In the genomic region with DNA sequence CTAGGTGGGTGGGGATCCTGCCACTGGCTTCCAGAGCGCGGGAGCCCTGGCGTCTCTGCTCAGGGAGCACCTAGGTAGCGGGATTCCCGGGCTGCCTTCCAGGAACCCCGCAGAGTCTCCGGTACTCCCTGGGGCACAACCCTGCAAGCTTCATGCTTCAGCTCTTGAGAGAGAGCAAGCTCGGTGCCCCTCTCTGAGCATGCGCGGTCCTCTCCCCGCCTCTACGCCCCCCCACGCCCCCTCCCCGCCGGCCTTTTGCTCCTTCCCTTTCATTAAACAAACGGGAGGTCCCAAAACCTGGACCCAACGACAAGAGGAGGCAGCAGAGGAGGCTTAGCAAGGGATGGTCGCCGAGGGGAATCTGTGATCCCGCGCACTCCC, we compare ENCODE assay signal across 8 mouse cellular contexts. TPM values are rescaled to one million over a fixed set of nuclear protein-coding genes. Genes with fewer than 3 reads are reported as not detected.
DNase-seq lines count a peak whose midpoint lies in the region; ATAC-seq lines count a peak whose summit lies in the region.

A gene (plus strand): TSS at position 253 of the 381 bp plus-strand sequence.

- H3K27ac ChIP-seq in forebrain, embryonic 16.5 days (ENCODE audit: low read length), result peak within 1 kb of the TSS; percentile 94
- H3K27ac ChIP-seq in kidney, embryonic 14.5 days (ENCODE audit: low read depth, low read length), result no peak within 1 kb of the TSS

- H3K4me3 ChIP-seq in erythroblast, embryonic 14.5 days (replicated peaks), result peak within 1 kb of the TSS; percentile 38
- H3K4me3 ChIP-seq in forebrain, embryonic 16.5 days (replicated peaks; ENCODE audit: low read length), result peak within 1 kb of the TSS; percentile 94
- peak within 1 kb of the TSS; percentile 64 for H3K4me3 ChIP-seq in kidney, embryonic 14.5 days (ENCODE audit: low read length)

- H3K36me3 ChIP-seq in erythroblast, embryonic 14.5 days (ENCODE audit: control insufficient read depth), result no peaks in the 10 kb centered on the region
- no peaks in the 10 kb centered on the region for H3K36me3 ChIP-seq in forebrain, embryonic 16.5 days (ENCODE audit: control insufficient read depth, insufficient read depth)
- no peaks in the 10 kb centered on the region for H3K36me3 ChIP-seq in kidney, embryonic 14.5 days (ENCODE audit: control insufficient read depth, insufficient read depth, low read length)

- ATAC-seq in erythroblast, adult 5-6 weeks (replicated peaks; ENCODE audit: low FRiP score, poor library complexity, severe bottlenecking), result no peak
- peak; percentile 91 for ATAC-seq in forebrain, embryonic 16.5 days
- ATAC-seq in kidney, embryonic 14.5 days (ENCODE audit: low FRiP score, low TSS enrichment), result peak; percentile 90

- peak; percentile 53 for DNase-seq in cerebellum, adult 11-12 months
- peak; percentile 29 for DNase-seq in liver
- peak; percentile 46 to 56 for DNase-seq in right cerebral cortex, adult 2 months (ENCODE audit: low spot score in 2 of 2)
- DNase-seq in urinary bladder, postnatal 25 days (ENCODE audit: low spot score), result no peak

- 2% methylated on average over 21 of the region's 21 CpGs for WGBS in forebrain, embryonic 16.5 days
- WGBS in kidney, embryonic 14.5 days, result under 1% methylated on average over 18 of the region's 21 CpGs

- peak within 1 kb of the TSS; percentile 72 for H3K4me2 ChIP-seq in forebrain, embryonic 16.5 days (ENCODE audit: low read length)
- peak within 1 kb of the TSS; percentile 95 for H3K4me2 ChIP-seq in kidney, embryonic 14.5 days (replicated peaks; ENCODE audit: low read depth, low read length)

- H3K9ac ChIP-seq in forebrain, embryonic 16.5 days (replicated peaks; ENCODE audit: low read depth, low read length), result peak within 1 kb of the TSS; percentile 94
- peak within 1 kb of the TSS; percentile 50 for H3K9ac ChIP-seq in kidney, embryonic 14.5 days (ENCODE audit: low read depth, low read length)

- H3K9me3 ChIP-seq in erythroblast, embryonic 14.5 days (ENCODE audit: control insufficient read depth, low read length), result no peaks in the 10 kb centered on the region
- no peaks in the 10 kb centered on the region for H3K9me3 ChIP-seq in forebrain, embryonic 16.5 days (ENCODE audit: control insufficient read depth, low read length)
- H3K9me3 ChIP-seq in kidney, embryonic 14.5 days (ENCODE audit: control insufficient read depth, low read length), result no peaks in the 10 kb centered on the region

- no peaks in the 10 kb centered on the region for H3K4me1 ChIP-seq in erythroblast, embryonic 14.5 days (ENCODE audit: control insufficient read depth)
- H3K4me1 ChIP-seq in forebrain, embryonic 16.5 days (replicated peaks; ENCODE audit: control insufficient read depth, insufficient read depth, low read length), result peaks cover 31% of the 10 kb centered on the region
- H3K4me1 ChIP-seq in kidney, embryonic 14.5 days (ENCODE audit: control insufficient read depth, insufficient read depth, low read length), result no peaks in the 10 kb centered on the region

- H3K27me3 ChIP-seq in erythroblast, embryonic 14.5 days (ENCODE audit: control insufficient read depth), result peaks cover 24% of the 10 kb centered on the region
- no peaks in the 10 kb centered on the region for H3K27me3 ChIP-seq in forebrain, embryonic 16.5 days (replicated peaks; ENCODE audit: control insufficient read depth, insufficient read depth, low read length)
- peaks cover 13% of the 10 kb centered on the region; the same call in 1 of the 2 replicates for H3K27me3 ChIP-seq in kidney, embryonic 14.5 days (ENCODE audit: control insufficient read depth, insufficient read depth, low read length)

RNA-seq across cellular contexts. Expression of the gene that starts here (rescaled TPM):
- not detected in 2 replicates for polyA plus RNA-seq in erythroblast, embryonic 14.5 days (2012)
- total RNA-seq in erythroblast, adult 5-6 weeks (2015; ENCODE audit: low replicate concordance), result not detected in 2 replicates
- 0.28 TPM in 1 of 2 replicates, not detected in the other for total RNA-seq in erythroblast, adult 5-6 weeks (2017; ENCODE audit: low replicate concordance)
- polyA plus RNA-seq in forebrain, embryonic 16.5 days (2015; fragmentation: Nextera tagmentation; extraction: Ambion mirVana), result 59.8 and 60.2 TPM in 2 replicates
- polyA plus RNA-seq in kidney, embryonic 14.5 days (2014; fragmentation: Nextera tagmentation; extraction: Ambion mirVana), result 3.1 and 4.5 TPM in 2 replicates

Comparison
In these comparisons a context has a peak if more than half of its experiments do, and no peak if none do; other contexts are left out.
1. RNA of the gene that starts here (polyA plus RNA-seq): 59.8 to 60.2 TPM in forebrain, embryonic 16.5 days; 3.1 to 4.5 TPM in kidney, embryonic 14.5 days and not detected in erythroblast, embryonic 14.5 days; every median in the first group is over 10 times any median in the second.
2. H3K4me3 ChIP-seq: peak in every context shown above with its lines; median percentile 94 in forebrain, embryonic 16.5 days; 64 in kidney, embryonic 14.5 days; 38 in erythroblast, embryonic 14.5 days.